Mouse (Mus musculus) cortical plate, adult 2 months (tissue): ENCODE measurements around the gene Ankrd1.

Experiments used
- CTCF ChIP-seq: fragments of 200-500 bp; IDR thresholded peaks from 2 replicates; pipeline ENCODE4 v1.5.1; 2011; ENCODE audit warnings: mild to moderate bottlenecking, control low read depth, low read length; ENCODE audit not compliant: insufficient read depth; ENCODE audit errors: extremely low read depth
- POLR2A ChIP-seq: fragments of 200-500 bp; IDR thresholded peaks from 2 replicates; pipeline ENCODE4 v1.6.1; 2011; ENCODE audit warnings: mild to moderate bottlenecking, low read length, control low read depth; ENCODE audit not compliant: insufficient read depth; ENCODE audit errors: extremely low read depth

- TF ChIP-seq CTCF: no peak
- TF ChIP-seq POLR2A: no peak
Measured at GRCm38 (mm10) chr19:36116185-36116584, 3.7 kb downstream of the Ankrd1 start.
